Comparison of ENCODE assay signal across 16 mouse cellular contexts in the genomic region with DNA sequence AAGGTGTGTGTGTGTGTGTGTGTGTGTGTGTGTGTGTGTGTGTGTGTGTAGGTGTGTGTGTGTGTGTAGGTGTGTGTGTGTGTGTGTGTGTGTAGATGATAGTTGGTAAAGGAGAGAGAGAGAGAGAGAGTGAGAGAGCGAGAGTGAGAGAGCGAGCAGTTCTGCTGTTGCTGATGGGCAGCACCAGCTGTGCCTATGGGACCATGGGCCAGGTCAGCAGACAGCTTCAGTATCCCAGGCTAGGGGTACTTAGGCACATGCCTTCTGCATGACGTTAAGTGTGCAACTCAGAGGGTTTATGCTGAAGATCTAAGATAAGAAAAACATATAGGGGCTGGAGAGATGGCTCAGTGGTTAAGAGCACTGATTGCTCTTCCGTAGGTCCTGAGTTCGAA.
"Had no signal": no experiment of that assay in that cellular context is flagged by ENCODE, and none has a peak within 500 bp of the region (broad histone marks: within the 10 kb centered on the region; RNA-seq: fewer than 3 reads in every experiment).

No protein-coding gene starts in this region.

- H3K27me3 ChIP-seq: midbrain, embryonic 12.5 days; neural tube, embryonic 12.5 days had no signal

- H3K4me2 ChIP-seq: lung, embryonic 14.5 days; midbrain, embryonic 12.5 days; neural tube, embryonic 12.5 days had no signal

- H3K4me3 ChIP-seq: midbrain, embryonic 10.5 days; midbrain, embryonic 12.5 days; neural tube, embryonic 12.5 days had no signal

- H3K9ac ChIP-seq: lung, embryonic 14.5 days; midbrain, embryonic 12.5 days; neural tube, embryonic 12.5 days had no signal

- DNase-seq: lung, adult 18-20 months; lung, embryonic 14.5 days; lung, postnatal 10 days; lung, postnatal 4 days; midbrain, embryonic 14.5 days; right cerebral cortex, adult 18-20 months; right cerebral cortex, postnatal 25 days; right cerebral cortex, postnatal 4 days; spleen, adult 18-20 months; thymus, adult 18-20 months; thymus, postnatal 14 days; thymus, postnatal 36 days had no signal

- H3K27ac ChIP-seq: midbrain, embryonic 10.5 days; neural tube, embryonic 12.5 days had no signal

- ATAC-seq: midbrain, embryonic 16.5 days had no signal

- H3K9me3 ChIP-seq: midbrain, embryonic 10.5 days; midbrain, embryonic 12.5 days; neural tube, embryonic 12.5 days had no signal

- H3K36me3 ChIP-seq: midbrain, embryonic 10.5 days; midbrain, embryonic 12.5 days; neural tube, embryonic 12.5 days had no signal
